Mouse (Mus musculus): ENCODE data around the gene St3gal4.

DNA sequence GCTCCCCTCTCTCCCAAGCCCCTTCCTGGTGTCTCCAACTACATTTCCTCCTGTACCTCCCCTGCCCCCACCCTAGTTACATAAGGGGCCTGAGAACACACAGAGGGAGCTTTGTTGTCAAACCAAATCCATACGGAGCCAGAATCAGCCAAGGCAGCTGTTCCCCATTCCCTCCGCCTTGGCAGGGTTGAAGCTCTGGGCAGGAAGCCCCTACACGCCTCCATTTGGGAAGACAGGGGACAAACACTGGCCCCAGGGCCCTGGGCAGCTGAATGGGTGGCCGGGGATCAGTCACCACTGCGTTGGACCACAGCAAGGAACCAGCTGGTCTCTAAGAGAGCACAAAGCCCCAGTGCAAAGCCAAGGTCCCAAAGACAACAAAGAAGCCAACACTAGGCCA is 10.2 kb downstream of the St3gal4 start:
- TF ChIP-seq CTCF (IDR thresholded peaks at IDR 0.05; ENCODE audit: control insufficient read depth, insufficient read depth, insufficient replicate concordance, low read depth, low read length) (no peak), POLR2A (IDR thresholded peaks at IDR 0.05; ENCODE audit: control insufficient read depth, low read depth, low read length) (no peak)

Measured in testis, adult 2 months (tissue).